Mouse (Mus musculus): Measurements from ENCODE around the gene Numbl.

Gene Numbl

GRCm38 (mm10) chr7:27298033-27298610 lies 39.9 kb downstream of the Numbl start:
- DNase-seq: no peak

GRCm38 (mm10) chr7:27298816-27299215 lies 40.6 kb downstream of the Numbl start:
- DNase-seq: peak; percentile 45 to 62

- no peak for DNase-seq
Measured at GRCm38 (mm10) chr7:27300351-27300750, 42.1 kb downstream of the Numbl start.

- no peak for DNase-seq
Measured at GRCm38 (mm10) chr7:27300801-27301200, 42.6 kb downstream of the Numbl start.

- peak; percentile 79 to 81 for DNase-seq
Measured at GRCm38 (mm10) chr7:27302172-27302571, 43.9 kb downstream of the Numbl start.

GRCm38 (mm10) chr7:27305091-27305730 lies 47.0 kb downstream of the Numbl start:
- no peak for DNase-seq

- peak; percentile 39 to 45 for DNase-seq
Measured at GRCm38 (mm10) chr7:27306161-27307160, 48.2 kb downstream of the Numbl start.

- no peak for DNase-seq
Measured at GRCm38 (mm10) chr7:27307551-27307950, 49.3 kb downstream of the Numbl start.

GRCm38 (mm10) chr7:27308821-27309549 lies 50.8 kb downstream of the Numbl start:
- no peak for DNase-seq

- DNase-seq: no peak
Measured at GRCm38 (mm10) chr7:27309832-27310231, 51.6 kb downstream of the Numbl start.

GRCm38 (mm10) chr7:27310306-27310705 lies 52.1 kb downstream of the Numbl start:
- peak; percentile 56 to 64 for DNase-seq

- DNase-seq: no peak
Measured at GRCm38 (mm10) chr7:27310996-27311535, 52.8 kb downstream of the Numbl start.

- DNase-seq: no peak
Measured at GRCm38 (mm10) chr7:27311651-27312284, 53.5 kb downstream of the Numbl start.

GRCm38 (mm10) chr7:27314393-27314792 lies 56.2 kb downstream of the Numbl start:
- DNase-seq: no peak

GRCm38 (mm10) chr7:27315958-27316357 lies 57.7 kb downstream of the Numbl start:
- DNase-seq: peak in 1 of 2 experiments; percentile 43

- no peak for DNase-seq
Measured at GRCm38 (mm10) chr7:27319411-27319810, 61.2 kb downstream of the Numbl start.

- no peak for DNase-seq
Measured at GRCm38 (mm10) chr7:27322291-27322690, 64.1 kb downstream of the Numbl start.

GRCm38 (mm10) chr7:27323001-27323400 lies 64.8 kb downstream of the Numbl start:
- DNase-seq: no peak

GRCm38 (mm10) chr7:27324161-27324560 lies 65.9 kb downstream of the Numbl start:
- DNase-seq: no peak

- DNase-seq: no peak
Measured at GRCm38 (mm10) chr7:27324928-27325327, 66.7 kb downstream of the Numbl start.

GRCm38 (mm10) chr7:27325697-27326096 lies 67.5 kb downstream of the Numbl start:
- peak; percentile 43 to 50 for DNase-seq
